Mouse (Mus musculus) megakaryocyte, embryonic 14.5 days (primary cell): ENCODE measurements around the gene Gm43720.

Experiments used
- FLI1 ChIP-seq: IDR thresholded peaks from 2 replicates; pipeline ENCODE4 v1.6.1; 2012; ENCODE audit warnings: low read length, inconsistent platforms, mixed read lengths
- GATA1 ChIP-seq: IDR thresholded peaks from 3 replicates; pipeline ENCODE4 v1.6.1; 2012; ENCODE audit warnings: mixed read lengths, low read length, inconsistent platforms, borderline replicate concordance

GRCm38 (mm10) chr5:138251144-138251543 is 28.6 kb downstream of the Gm43720 start:
- TF ChIP-seq GATA1 = no peak
- no peak for TF ChIP-seq FLI1
